Mouse (Mus musculus): Measurements from ENCODE around the gene Zfp945. TPM values are rescaled to one million over a fixed set of nuclear protein-coding genes. Genes with fewer than 3 reads are reported as not detected.
"Not testable (repeated sequence)": the region's sequence is repeated elsewhere in the genome, so short reads cannot be mapped to it uniquely, and the experiment has no call there.

The Zfp945 gene
- 20.9 and 21.8 TPM in 2 replicates for polyA plus RNA-seq (2016; fragmentation: Nextera tagmentation; extraction: Ambion mirVana)

GRCm38 (mm10) chr17:22866845-22867481 is at the start of gene Zfp945:
Gene Zfp945, minus strand, starts transcription at chr17:22867134.
- Histone ChIP-seq H3K27me3 (replicated peaks) (no peaks in the 10 kb centered on the region), H3K4me1 (peaks cover 5% of the 10 kb centered on the region; the same call in 1 of the 2 replicates), H3K4me2 (replicated peaks) (peak within 1 kb of the TSS; percentile 64), H3K9me3 (no peaks in the 10 kb centered on the region), H3K9ac (peak within 1 kb of the TSS; percentile 70), H3K36me3 (peaks cover 16% of the 10 kb centered on the region), H3K4me3 (peak within 1 kb of the TSS; percentile 68), H3K27ac (0 out of 2 replicates have a peak within 1 kb of the TSS, but pooled peaks have one; percentile 47)
- WGBS = under 1% methylated on average over 20 of the region's 20 CpGs
- peak; percentile 97 for ATAC-seq (ENCODE audit: low FRiP score, low read depth)

- no peaks in the 10 kb centered on the region for H3K4me1 ChIP-seq
- H3K36me3 ChIP-seq = no peaks in the 10 kb centered on the region
- peaks cover 20% of the 10 kb centered on the region; the same call in 1 of the 2 replicates for H3K9me3 ChIP-seq
- H3K9ac ChIP-seq = no peak overlapping the region
- H3K4me2 ChIP-seq (replicated peaks) = no peak overlapping the region
- no peaks in the 10 kb centered on the region for H3K27me3 ChIP-seq (replicated peaks)
- WGBS = 91% methylated on average over 3 of the region's 3 CpGs
- no peak overlapping the region for H3K4me3 ChIP-seq
- H3K27ac ChIP-seq = no peak overlapping the region
- no peak for ATAC-seq (ENCODE audit: low FRiP score, low read depth)
These were observed 21.4 kb upstream of the Zfp945 start for GRCm38 (mm10) chr17:22888302-22888701.

GRCm38 (mm10) chr17:22884059-22884698 is 17.2 kb upstream of the Zfp945 start:
- H3K9me3 ChIP-seq = peaks cover 10% of the 10 kb centered on the region; the same call in 1 of the 2 replicates
- ATAC-seq (ENCODE audit: low FRiP score, low read depth) = no peak
- no peaks in the 10 kb centered on the region for H3K36me3 ChIP-seq
- no peak overlapping the region for H3K4me3 ChIP-seq
- no peaks in the 10 kb centered on the region for H3K27me3 ChIP-seq (replicated peaks)
- H3K9ac ChIP-seq = no peak overlapping the region
- no peaks in the 10 kb centered on the region for H3K4me1 ChIP-seq
- 65% methylated on average over 9 of the region's 10 CpGs for WGBS
- no peak overlapping the region for H3K27ac ChIP-seq
- H3K4me2 ChIP-seq (replicated peaks) = no peak overlapping the region

GRCm38 (mm10) chr17:22877427-22878307 is 10.7 kb upstream of the Zfp945 start:
- H3K27me3 ChIP-seq (replicated peaks) = no peaks in the 10 kb centered on the region
- no peaks in the 10 kb centered on the region for H3K36me3 ChIP-seq
- no peaks in the 10 kb centered on the region for H3K4me1 ChIP-seq
- no peak overlapping the region for H3K4me2 ChIP-seq (replicated peaks)
- ATAC-seq (ENCODE audit: low FRiP score, low read depth) = no peak
- 94% methylated on average over 10 of the region's 11 CpGs for WGBS
- H3K9ac ChIP-seq = no peak overlapping the region
- no peak overlapping the region for H3K27ac ChIP-seq
- H3K9me3 ChIP-seq = peaks cover 5% of the 10 kb centered on the region; the same call in 1 of the 2 replicates
- no peak overlapping the region for H3K4me3 ChIP-seq

GRCm38 (mm10) chr17:22876316-22876715 is 9.4 kb upstream of the Zfp945 start:
- H3K4me3 ChIP-seq = no peak overlapping the region
- H3K4me1 ChIP-seq = no peaks in the 10 kb centered on the region
- H3K27me3 ChIP-seq (replicated peaks) = no peaks in the 10 kb centered on the region
- H3K9ac ChIP-seq = no peak overlapping the region
- no peak overlapping the region for H3K4me2 ChIP-seq (replicated peaks)
- WGBS = 87% methylated on average over 20 of the region's 20 CpGs
- no peaks in the 10 kb centered on the region for H3K36me3 ChIP-seq
- H3K9me3 ChIP-seq = peaks cover 5% of the 10 kb centered on the region; the same call in 1 of the 2 replicates
- H3K27ac ChIP-seq = no peak overlapping the region
- ATAC-seq (ENCODE audit: low FRiP score, low read depth) = no peak

- not testable (repeated sequence) for H3K4me1 ChIP-seq; H3K27me3 ChIP-seq (replicated peaks); H3K36me3 ChIP-seq; ATAC-seq (ENCODE audit: low FRiP score, low read depth); H3K27ac ChIP-seq; H3K4me3 ChIP-seq; H3K9ac ChIP-seq; H3K4me2 ChIP-seq (replicated peaks); H3K9me3 ChIP-seq
- 89% methylated on average over 4 of the region's 4 CpGs for WGBS
These were observed 8.6 kb upstream of the Zfp945 start for GRCm38 (mm10) chr17:22875549-22875948.

- peak overlapping the region; percentile 70 for H3K9ac ChIP-seq
- peak overlapping the region; percentile 64 for H3K4me2 ChIP-seq (replicated peaks)
- H3K36me3 ChIP-seq = peaks cover 19% of the 10 kb centered on the region
- WGBS = 3% methylated on average over 10 of the region's 10 CpGs
- H3K4me1 ChIP-seq = peaks cover 5% of the 10 kb centered on the region; the same call in 1 of the 2 replicates
- H3K27me3 ChIP-seq (replicated peaks) = no peaks in the 10 kb centered on the region
- ATAC-seq (ENCODE audit: low FRiP score, low read depth) = peak; percentile 75
- H3K27ac ChIP-seq = no peak overlapping the region
- H3K4me3 ChIP-seq = peak overlapping the region; percentile 68
- H3K9me3 ChIP-seq = no peaks in the 10 kb centered on the region
These were observed 501 bp downstream of the Zfp945 start for GRCm38 (mm10) chr17:22866421-22866844.

- H3K9me3 ChIP-seq = no peaks in the 10 kb centered on the region
- no peak overlapping the region for H3K4me2 ChIP-seq (replicated peaks)
- H3K4me3 ChIP-seq = no peak overlapping the region
- H3K4me1 ChIP-seq = no peaks in the 10 kb centered on the region
- H3K27ac ChIP-seq = no peak overlapping the region
- no peaks in the 10 kb centered on the region for H3K36me3 ChIP-seq
- no peak for ATAC-seq (ENCODE audit: low FRiP score, low read depth)
- H3K9ac ChIP-seq = no peak overlapping the region
- H3K27me3 ChIP-seq (replicated peaks) = no peaks in the 10 kb centered on the region
- 82% methylated on average over 4 of the region's 4 CpGs for WGBS
These were observed 45.8 kb downstream of the Zfp945 start for GRCm38 (mm10) chr17:22821166-22821565.

GRCm38 (mm10) chr17:22818199-22818595 is 48.7 kb downstream of the Zfp945 start:
- Histone ChIP-seq H3K27ac (no peak overlapping the region), H3K27me3 (replicated peaks) (no peaks in the 10 kb centered on the region), H3K4me3 (peak overlapping the region; percentile 73), H3K4me1 (no peaks in the 10 kb centered on the region), H3K9ac (peak overlapping the region; percentile 69; the same call in 1 of the 2 replicates), H3K9me3 (no peaks in the 10 kb centered on the region), H3K36me3 (peaks cover 12% of the 10 kb centered on the region), H3K4me2 (replicated peaks) (peak overlapping the region; percentile 54)
- ATAC-seq (ENCODE audit: low FRiP score, low read depth) = peak; percentile 34; the same call in 1 of the 2 replicates
- 74% methylated on average over 3 of the region's 3 CpGs for WGBS

- Histone ChIP-seq H3K4me3 (peak overlapping the region; percentile 73), H3K4me1 (no peaks in the 10 kb centered on the region), H3K36me3 (peaks cover 12% of the 10 kb centered on the region), H3K9ac (peak overlapping the region; percentile 69), H3K27me3 (replicated peaks) (no peaks in the 10 kb centered on the region), H3K4me2 (replicated peaks) (peak overlapping the region; percentile 54), H3K27ac (peak overlapping the region; percentile 88; the same call in 1 of the 2 replicates), H3K9me3 (no peaks in the 10 kb centered on the region)
- 1% methylated on average over 28 of the region's 28 CpGs for WGBS
- ATAC-seq (ENCODE audit: low FRiP score, low read depth) = peak; percentile 97
These were observed 49.3 kb downstream of the Zfp945 start for GRCm38 (mm10) chr17:22817471-22818198.

- H3K9me3 ChIP-seq = peaks cover 33% of the 10 kb centered on the region
- no peak overlapping the region for H3K27ac ChIP-seq
- H3K4me1 ChIP-seq = no peaks in the 10 kb centered on the region
- H3K4me2 ChIP-seq (replicated peaks) = no peak overlapping the region
- H3K27me3 ChIP-seq (replicated peaks) = no peaks in the 10 kb centered on the region
- 67% methylated on average over 2 of the region's 2 CpGs for WGBS
- H3K36me3 ChIP-seq = peaks cover 2% of the 10 kb centered on the region
- H3K9ac ChIP-seq = no peak overlapping the region
- no peak overlapping the region for H3K4me3 ChIP-seq
- no peak for ATAC-seq (ENCODE audit: low FRiP score, low read depth)
These were observed 67.2 kb downstream of the Zfp945 start for GRCm38 (mm10) chr17:22799707-22800106.
